Mouse (Mus musculus) MEL (cell line): ENCODE measurements at regions not wholly inside any gene's neighbourhood (a gene's known extent, or its start where the extent isn't known, plus 50 kb on each side); places are given as distances from the start of the nearest gene placed in this dataset.

Source experiments
- CTCF ChIP-seq, 3 experiments: IDR thresholded peaks in 2 of 3; conservative IDR thresholded peaks in 1 of 3; 2 replicates each; pipeline ENCODE4 v1.5.1; 2011 to 2012; ENCODE audit warnings: low read length in 3 of 3, low read depth in 2 of 3, mild to moderate bottlenecking in 2 of 3, improper control_type of control experiment in 1 of 3, inconsistent platforms in 1 of 3, mixed read lengths in 1 of 3, moderate library complexity in 1 of 3; ENCODE audit not compliant: control insufficient read depth in 1 of 3, insufficient read depth in 1 of 3, poor library complexity in 1 of 3, severe bottlenecking in 1 of 3
- EP300 ChIP-seq, 2 experiments: IDR thresholded peaks; 2 replicates each; pipeline ENCODE4 v1.6.1; 2011; ENCODE audit warnings: improper control_type of control experiment in 2 of 2, low read length in 2 of 2, low read depth in 1 of 2, mild to moderate bottlenecking in 1 of 2
- HCFC1 ChIP-seq: IDR thresholded peaks from 2 replicates; pipeline ENCODE4 v1.6.1; 2012; ENCODE audit warnings: low read depth, mild to moderate bottlenecking, inconsistent platforms, low read length, improper control_type of control experiment, moderate library complexity
- MAZ ChIP-seq: IDR thresholded peaks from 2 replicates; pipeline ENCODE4 v1.6.1; 2012; ENCODE audit warnings: low read depth, mild to moderate bottlenecking, inconsistent platforms, low read length, improper control_type of control experiment
- POLR2AphosphoS5 ChIP-seq: IDR thresholded peaks from 2 replicates; pipeline ENCODE4 v1.6.1; 2012; ENCODE audit warnings: low read depth, borderline replicate concordance, mild to moderate bottlenecking, inconsistent platforms, low read length, moderate library complexity, mixed read lengths

DNA sequence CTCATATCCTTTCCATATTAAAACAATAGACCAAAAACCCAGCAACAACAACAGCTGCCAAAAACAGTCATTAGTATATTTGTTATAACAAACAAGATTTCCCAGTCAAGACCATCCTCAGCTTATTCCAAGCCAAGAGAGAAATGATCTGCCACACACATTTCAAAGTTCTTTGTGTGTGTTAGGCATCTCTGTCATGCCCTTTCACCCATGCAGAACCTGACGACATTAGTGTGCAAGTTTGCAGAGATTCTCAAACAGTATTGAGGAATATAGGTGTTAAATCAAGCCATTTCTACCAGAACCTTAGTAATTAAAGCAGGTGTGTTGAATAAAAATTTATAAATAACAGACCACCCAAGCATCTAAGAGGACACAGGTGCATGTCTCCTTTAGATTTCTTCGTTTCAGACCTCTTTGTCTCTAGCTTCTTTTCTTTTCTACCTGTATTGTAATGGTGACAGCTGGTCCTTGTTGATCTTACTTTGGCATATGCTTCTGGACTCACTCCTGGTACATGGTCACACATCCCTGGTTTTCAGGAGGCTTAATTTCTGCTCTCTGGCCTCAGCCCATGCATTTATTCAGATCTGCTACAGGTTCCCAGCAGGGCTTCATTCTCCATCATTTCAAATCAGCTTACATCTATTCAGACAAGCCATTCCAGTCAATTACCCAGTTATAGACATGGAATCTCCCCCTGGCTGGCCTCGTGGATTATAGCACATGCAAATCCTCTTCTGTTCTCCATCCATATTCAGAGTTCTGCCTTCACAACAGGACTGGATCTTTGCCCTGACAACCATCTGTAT lies 766.3 kb upstream of the Cdh10 start:
- no peak for TF ChIP-seq CTCF (IDR thresholded peaks at IDR 0.05 in 2 of 3, conservative IDR thresholded peaks at IDR 0.05 in 1 of 3; ENCODE audit: control insufficient read depth in 1 of 3, insufficient read depth in 1 of 3, low read depth in 2 of 3, low read length in 3 of 3, poor library complexity in 1 of 3, severe bottlenecking in 1 of 3)
- no peak for TF ChIP-seq HCFC1
- no peak for TF ChIP-seq POLR2AphosphoS5
- no peak for TF ChIP-seq EP300 (IDR thresholded peaks at IDR 0.05; ENCODE audit: low read depth in 1 of 2, low read length in 2 of 2)
- no peak for TF ChIP-seq MAZ
